Mouse (Mus musculus): Measurements from ENCODE around the gene Gm5901. TPM values are rescaled to one million over a fixed set of nuclear protein-coding genes. Genes with fewer than 3 reads are reported as not detected.
"Not testable (repeated sequence)": the region's sequence is repeated elsewhere in the genome, so short reads cannot be mapped to it uniquely, and the experiment has no call there.

The Gm5901 gene
- total RNA-seq (2021), result not detected
- long read RNA-seq, experiment 1, result 0 reads
- long read RNA-seq, experiment 2, result 0 reads

- DNase-seq, result no peak
Measured at GRCm38 (mm10) chr7:105374866-105375265, at the start of gene Gm5901. Gene Gm5901, plus strand, starts transcription at chr7:105375038.

- DNase-seq, result no peak
Measured at GRCm38 (mm10) chr7:105325302-105325701, 49.5 kb upstream of the Gm5901 start.

GRCm38 (mm10) chr7:105334004-105334403, 40.8 kb upstream of the Gm5901 start, which contains the start of gene Olfr690:
Gene Olfr690, minus strand, starts transcription at chr7:105334104.
- no peak for DNase-seq

- no peak for DNase-seq
Measured at GRCm38 (mm10) chr7:105342170-105342569, 32.7 kb upstream of the Gm5901 start, which contains the start of gene Olfr691. Gene Olfr691, minus strand, starts transcription at chr7:105342270.

GRCm38 (mm10) chr7:105342752-105343151, 32.1 kb upstream of the Gm5901 start:
- no peak for DNase-seq

GRCm38 (mm10) chr7:105356064-105356463, 18.8 kb upstream of the Gm5901 start:
- DNase-seq, result not testable (repeated sequence)

- not testable (repeated sequence) for DNase-seq
Measured at GRCm38 (mm10) chr7:105356487-105356886, 18.4 kb upstream of the Gm5901 start.

- no peak for DNase-seq
Measured at GRCm38 (mm10) chr7:105361713-105362112, 13.1 kb upstream of the Gm5901 start.

- no peak for DNase-seq
Measured at GRCm38 (mm10) chr7:105367268-105367667, 7.6 kb upstream of the Gm5901 start.

- DNase-seq, result no peak
Measured at GRCm38 (mm10) chr7:105367930-105368329, 6.9 kb upstream of the Gm5901 start, which contains the start of gene Olfr692. Gene Olfr692, plus strand, starts transcription at chr7:105368230.

- no peak for DNase-seq
Measured at GRCm38 (mm10) chr7:105368521-105368920, 6.3 kb upstream of the Gm5901 start.

GRCm38 (mm10) chr7:105372912-105373311, 1.9 kb upstream of the Gm5901 start:
- no peak for DNase-seq

GRCm38 (mm10) chr7:105373509-105373908, 1.3 kb upstream of the Gm5901 start:
- peak; percentile 66 to 76 for DNase-seq

GRCm38 (mm10) chr7:105373976-105374375, 862 bp upstream of the Gm5901 start:
- DNase-seq, result no peak

- no peak for DNase-seq
Measured at GRCm38 (mm10) chr7:105380329-105380728, 5.5 kb downstream of the Gm5901 start.

GRCm38 (mm10) chr7:105387696-105388095, 12.9 kb downstream of the Gm5901 start:
- no peak for DNase-seq

GRCm38 (mm10) chr7:105390236-105390635, 15.4 kb downstream of the Gm5901 start:
- no peak for DNase-seq

- DNase-seq, result no peak
Measured at GRCm38 (mm10) chr7:105394606-105395005, 19.8 kb downstream of the Gm5901 start.

GRCm38 (mm10) chr7:105395131-105395820, 20.4 kb downstream of the Gm5901 start:
- no peak for DNase-seq

GRCm38 (mm10) chr7:105396126-105396525, 21.3 kb downstream of the Gm5901 start:
- DNase-seq, result no peak

GRCm38 (mm10) chr7:105399058-105399934, 24.5 kb downstream of the Gm5901 start:
- no peak for DNase-seq

- peak; percentile 100 for DNase-seq
Measured at GRCm38 (mm10) chr7:105399935-105400624, 25.2 kb downstream of the Gm5901 start, which contains the start of gene Fam160a2. Gene Fam160a2, minus strand, starts transcription at chr7:105400054.

Measured in heart, adult 18-20 months (tissue).